Mouse (Mus musculus) heart, adult 9 months (tissue): ENCODE measurements at regions not wholly inside any gene's neighbourhood (a gene's known extent, or its start where the extent isn't known, plus 50 kb on each side); places are given as distances from the start of the nearest gene placed in this dataset.

Experiments
- DNase-seq, 2 experiments: peaks; one replicate each; pipeline ENCODE4 v3.0.0; 2022; ENCODE audit warnings: low spot score in 2 of 2

- no peak for DNase-seq
Observed at GRCm38 (mm10) chr2:146625166-146625751, 113.1 kb upstream of the Ralgapa2 start.

- no peak for DNase-seq
Observed at GRCm38 (mm10) chr2:146626531-146626930, 114.4 kb upstream of the Ralgapa2 start.

GRCm38 (mm10) chr2:146630179-146630578, 118.0 kb upstream of the Ralgapa2 start:
- no peak for DNase-seq

GRCm38 (mm10) chr2:146631098-146631497, 119.0 kb upstream of the Ralgapa2 start:
- no peak for DNase-seq

- DNase-seq = peak in 1 of 2 experiments; percentile 26
Observed at GRCm38 (mm10) chr2:146633329-146634070, 121.4 kb upstream of the Ralgapa2 start.

GRCm38 (mm10) chr2:146637573-146637972, 125.4 kb upstream of the Ralgapa2 start:
- DNase-seq = no peak

- no peak for DNase-seq
Observed at GRCm38 (mm10) chr2:146646237-146646972, 134.3 kb upstream of the Ralgapa2 start.

GRCm38 (mm10) chr2:146646973-146647282, 134.8 kb upstream of the Ralgapa2 start:
- no peak for DNase-seq

- DNase-seq = no peak
Observed at GRCm38 (mm10) chr2:146661346-146661745, 149.2 kb upstream of the Ralgapa2 start.

- DNase-seq = no peak
Observed at GRCm38 (mm10) chr2:146672761-146673160, 160.6 kb upstream of the Ralgapa2 start.

- DNase-seq = no peak
Observed at GRCm38 (mm10) chr2:146681979-146682378, 169.8 kb upstream of the Ralgapa2 start.

- DNase-seq = no peak
Observed at GRCm38 (mm10) chr2:146685854-146686507, 169.7 kb upstream of the Kiz start.

- DNase-seq = no peak
Observed at GRCm38 (mm10) chr2:146688544-146688943, 167.1 kb upstream of the Kiz start.

- DNase-seq = no peak
Observed at GRCm38 (mm10) chr2:146693484-146693883, 162.2 kb upstream of the Kiz start.

GRCm38 (mm10) chr2:146694041-146694440, 161.6 kb upstream of the Kiz start:
- DNase-seq = no peak

GRCm38 (mm10) chr2:146696277-146696676, 159.4 kb upstream of the Kiz start:
- DNase-seq = no peak

- DNase-seq = no peak
Observed at GRCm38 (mm10) chr2:146696727-146697126, 158.9 kb upstream of the Kiz start.

GRCm38 (mm10) chr2:146710676-146711075, 145.0 kb upstream of the Kiz start:
- no peak for DNase-seq

- no peak for DNase-seq
Observed at GRCm38 (mm10) chr2:146721184-146721715, 134.4 kb upstream of the Kiz start.

GRCm38 (mm10) chr2:146722351-146723025, 133.2 kb upstream of the Kiz start:
- no peak for DNase-seq

GRCm38 (mm10) chr2:146723172-146723571, 132.5 kb upstream of the Kiz start:
- DNase-seq = no peak

- DNase-seq = no peak
Observed at GRCm38 (mm10) chr2:146723671-146724070, 132.0 kb upstream of the Kiz start.
